Mouse (Mus musculus) lung, embryonic 16.5 days (tissue): ENCODE measurements around the gene Lsm4. TPM values are rescaled to one million over a fixed set of nuclear protein-coding genes. Genes with fewer than 3 reads are reported as not detected.

Experiments used
- ATAC-seq: fragments of 200-750 bp; cut with Nextera tagmentation; 2 replicates; pipeline ENCODE4 v1.8.0; 2017; ENCODE audit warnings: low read depth, mild to moderate bottlenecking, moderate library complexity
- H3K27ac ChIP-seq: fragments of 300-500 bp; sonication (generic); 2 replicates; pipeline ENCODE4 v1.5.1; 2014; ENCODE audit warnings: mild to moderate bottlenecking, control low read depth, low read length
- H3K27me3 ChIP-seq: fragments of 300-500 bp; sonication (generic); 2 replicates; pipeline ENCODE4 v1.6.1; 2014; ENCODE audit warnings: low read depth, low read length, mixed read lengths; ENCODE audit not compliant: control insufficient read depth, insufficient read depth
- H3K36me3 ChIP-seq: fragments of 300-500 bp; sonication (generic); 2 replicates; pipeline ENCODE4 v1.6.1; 2014; ENCODE audit warnings: low read length; ENCODE audit not compliant: control insufficient read depth, insufficient read depth
- H3K4me1 ChIP-seq: fragments of 300-500 bp; sonication (generic); replicated peaks from 2 replicates; pipeline ENCODE4 v1.6.1; 2014; ENCODE audit warnings: low read length, mixed read lengths; ENCODE audit not compliant: control insufficient read depth, insufficient read depth
- H3K4me2 ChIP-seq: fragments of 300-500 bp; sonication (generic); 2 replicates; pipeline ENCODE4 v1.6.1; 2014; ENCODE audit warnings: low read depth, low read length, control low read depth
- H3K4me3 ChIP-seq: fragments of 300-500 bp; sonication (generic); 2 replicates; pipeline ENCODE4 v1.5.1; 2014; ENCODE audit warnings: mild to moderate bottlenecking, low read length, control low read depth
- H3K9ac ChIP-seq: fragments of 300-500 bp; sonication (generic); 2 replicates; pipeline ENCODE4 v1.6.1; 2014; ENCODE audit warnings: low read length, control low read depth
- H3K9me3 ChIP-seq: fragments of 300-500 bp; sonication (generic); 2 replicates; pipeline ENCODE4 v1.6.1; 2016; ENCODE audit warnings: low read length; ENCODE audit not compliant: control insufficient read depth
- WGBS: fragments of 180-500 bp; shearing (Covaris S2); extraction: QIAGEN DNeasy Blood & Tissue Kit; methylation state at CpG from one replicate; pipeline ENCODE4 v1.1.7; 2014; 5-methylcytosine and 5-hydroxymethylcytosine counted together
- polyA plus RNA-seq: library from polyadenylated mRNA; unstranded; fragments of >200 nt; fragmentation: Nextera tagmentation; extraction: Ambion mirVana; gene quantifications from 2 replicates; pipeline ENCODE4 v1.2.1, GENCODE M21; 2015

Gene Lsm4
- polyA plus RNA-seq, 1 experiment from 2014 or later, result 214 TPM

DNA sequence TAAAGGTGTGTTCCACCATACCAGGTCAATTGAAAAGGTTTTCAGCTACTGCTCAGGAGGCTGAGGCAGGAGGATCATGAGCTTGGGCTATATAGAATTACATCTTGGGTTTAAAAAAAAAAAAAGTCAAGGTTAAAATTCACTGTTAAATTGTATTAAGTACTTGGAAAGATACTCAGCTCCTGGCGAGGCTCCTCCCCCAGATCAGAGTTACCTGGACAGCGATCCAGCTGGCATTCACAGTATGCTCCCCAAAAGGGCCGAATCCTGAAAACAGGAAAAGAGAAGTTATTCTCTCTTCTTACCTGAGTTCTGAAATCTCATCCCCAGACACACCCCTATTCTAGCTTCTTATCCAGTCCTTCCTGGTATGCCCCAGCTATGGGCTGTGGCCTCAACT lies 15.8 kb upstream of the Lsm4 start:
- Histone ChIP-seq H3K4me3 (no peak overlapping the region), H3K4me1 (peaks cover 13% of the 10 kb centered on the region), H3K27ac (no peak overlapping the region), H3K9me3 (no peaks in the 10 kb centered on the region), H3K4me2 (no peak overlapping the region), H3K36me3 (peaks cover 22% of the 10 kb centered on the region), H3K27me3 (no peaks in the 10 kb centered on the region), H3K9ac (no peak overlapping the region)
- no peak for ATAC-seq
- WGBS, result 91% methylated on average over 3 of the region's 3 CpGs

GRCm38 (mm10) chr8:70657739-70658138 lies 15.3 kb upstream of the Lsm4 start:
- WGBS, result 85% methylated on average over 2 of the region's 2 CpGs
- Histone ChIP-seq H3K9me3 (no peaks in the 10 kb centered on the region), H3K4me2 (no peak overlapping the region), H3K4me3 (no peak overlapping the region), H3K27ac (no peak overlapping the region), H3K9ac (no peak overlapping the region), H3K4me1 (peaks cover 13% of the 10 kb centered on the region), H3K27me3 (no peaks in the 10 kb centered on the region), H3K36me3 (peaks cover 19% of the 10 kb centered on the region)
- no peak for ATAC-seq

GRCm38 (mm10) chr8:70658897-70659603 lies 14.0 kb upstream of the Lsm4 start:
- WGBS, result under 1% methylated on average over 31 of the region's 31 CpGs
- Histone ChIP-seq H3K27ac (peak overlapping the region; percentile 86), H3K4me2 (peak overlapping the region; percentile 89), H3K27me3 (no peaks in the 10 kb centered on the region), H3K9me3 (no peaks in the 10 kb centered on the region), H3K36me3 (peaks cover 19% of the 10 kb centered on the region), H3K4me1 (peaks cover 13% of the 10 kb centered on the region), H3K4me3 (peak overlapping the region; percentile 82), H3K9ac (peak overlapping the region; percentile 92)
- peak; percentile 32 for ATAC-seq

DNA sequence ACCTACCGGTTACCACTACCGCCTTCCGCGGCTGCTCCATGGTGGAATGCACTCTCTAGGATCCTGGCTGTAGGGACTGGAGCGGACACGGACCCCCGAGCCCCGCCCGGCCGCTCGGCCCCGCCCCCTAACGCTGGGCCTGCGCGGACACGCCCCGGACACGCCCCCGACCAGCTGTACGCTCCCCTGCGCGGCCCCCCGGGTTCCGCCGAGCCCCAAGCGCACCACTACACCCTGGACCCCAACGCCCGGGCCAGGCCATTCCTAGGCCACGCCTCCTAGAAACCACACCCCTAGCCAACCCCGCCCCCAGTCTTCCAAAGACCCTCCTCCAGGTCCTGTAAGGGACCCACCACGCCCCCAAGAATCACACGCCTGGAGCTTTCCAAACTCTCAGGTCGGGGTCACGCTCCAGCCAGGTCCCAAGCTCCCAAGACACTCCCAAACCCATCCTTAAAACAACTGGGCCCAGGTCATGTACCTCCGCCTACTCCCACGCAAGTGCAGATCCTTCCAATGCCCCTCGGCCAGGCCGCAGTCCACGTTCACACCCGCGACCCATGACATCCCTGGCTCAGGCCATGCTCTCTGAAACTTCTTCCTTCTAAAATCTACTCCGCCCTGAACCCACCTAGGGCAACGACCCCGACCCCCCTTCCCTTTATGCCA lies 13.3 kb upstream of the Lsm4 start:
- H3K4me3 ChIP-seq, result peak overlapping the region; percentile 82
- ATAC-seq, result peak; percentile 97
- H3K27me3 ChIP-seq, result no peaks in the 10 kb centered on the region
- peak overlapping the region; percentile 89 for H3K4me2 ChIP-seq
- peak overlapping the region; percentile 92 for H3K9ac ChIP-seq
- peaks cover 15% of the 10 kb centered on the region for H3K36me3 ChIP-seq
- no peaks in the 10 kb centered on the region for H3K9me3 ChIP-seq
- H3K4me1 ChIP-seq, result peaks cover 13% of the 10 kb centered on the region
- under 1% methylated on average over 44 of the region's 44 CpGs for WGBS
- H3K27ac ChIP-seq, result peak overlapping the region; percentile 86

GRCm38 (mm10) chr8:70660273-70660725 lies 12.7 kb upstream of the Lsm4 start, which contains the start of gene Pgpep1:
Pgpep1 (minus strand) TSS chr8:70660388.
- peak; percentile 75 for ATAC-seq
- Histone ChIP-seq H3K4me2 (peak within 1 kb of the TSS; percentile 89), H3K4me1 (peaks cover 13% of the 10 kb centered on the region), H3K9me3 (no peaks in the 10 kb centered on the region), H3K27ac (peak within 1 kb of the TSS; percentile 86), H3K27me3 (no peaks in the 10 kb centered on the region), H3K4me3 (peak within 1 kb of the TSS; percentile 82), H3K36me3 (peaks cover 12% of the 10 kb centered on the region), H3K9ac (peak within 1 kb of the TSS; percentile 92)
- 4% methylated on average over 14 of the region's 14 CpGs for WGBS

GRCm38 (mm10) chr8:70663691-70664090 lies 9.4 kb upstream of the Lsm4 start:
- no peaks in the 10 kb centered on the region for H3K27me3 ChIP-seq
- no peaks in the 10 kb centered on the region for H3K9me3 ChIP-seq
- no peaks in the 10 kb centered on the region for H3K36me3 ChIP-seq
- peaks cover 3% of the 10 kb centered on the region for H3K4me1 ChIP-seq
- H3K9ac ChIP-seq, result no peak overlapping the region
- no peak overlapping the region for H3K4me3 ChIP-seq
- no peak overlapping the region for H3K4me2 ChIP-seq
- 45% methylated on average over 4 of the region's 4 CpGs for WGBS
- no peak for ATAC-seq
- H3K27ac ChIP-seq, result no peak overlapping the region

GRCm38 (mm10) chr8:70664631-70665030 lies 8.4 kb upstream of the Lsm4 start:
- Histone ChIP-seq H3K4me2 (no peak overlapping the region), H3K36me3 (no peaks in the 10 kb centered on the region), H3K9ac (no peak overlapping the region), H3K9me3 (no peaks in the 10 kb centered on the region), H3K27ac (no peak overlapping the region), H3K27me3 (no peaks in the 10 kb centered on the region), H3K4me1 (no peaks in the 10 kb centered on the region; the same call in 1 of the 2 replicates), H3K4me3 (no peak overlapping the region)
- no peak for ATAC-seq
- 77% methylated on average over 3 of the region's 3 CpGs for WGBS

DNA sequence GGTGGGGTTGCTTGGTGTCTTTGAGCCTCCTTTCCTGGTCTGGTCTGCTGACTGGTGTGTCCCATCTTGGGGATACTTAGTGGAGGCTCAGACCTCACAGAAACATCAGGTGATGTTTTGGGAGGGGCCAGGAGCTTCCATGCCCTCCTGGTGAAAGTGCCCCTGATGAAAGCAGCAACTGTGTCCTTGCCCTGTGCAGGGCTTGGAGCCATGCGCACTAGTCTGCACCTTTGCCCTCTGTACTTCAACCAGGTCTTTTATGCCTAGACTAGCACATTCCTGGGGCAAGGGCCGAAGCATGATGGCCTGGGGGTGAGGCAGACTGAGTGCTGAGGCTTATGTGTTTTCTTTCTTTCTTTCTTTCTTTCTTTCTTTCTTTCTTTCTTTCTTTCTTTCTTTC lies 7.4 kb upstream of the Lsm4 start:
- Histone ChIP-seq H3K9me3 (no peaks in the 10 kb centered on the region), H3K27ac (no peak overlapping the region), H3K36me3 (no peaks in the 10 kb centered on the region), H3K4me2 (no peak overlapping the region), H3K4me3 (no peak overlapping the region), H3K4me1 (no peaks in the 10 kb centered on the region; the same call in 1 of the 2 replicates), H3K27me3 (no peaks in the 10 kb centered on the region), H3K9ac (no peak overlapping the region)
- 60% methylated on average over 2 of the region's 2 CpGs for WGBS
- no peak for ATAC-seq

GRCm38 (mm10) chr8:70667071-70667470 lies 6.0 kb upstream of the Lsm4 start:
- ATAC-seq, result no peak

More at GRCm38 (mm10) chr8:70667071-70667470, 6.0 kb upstream of the Lsm4 start:
- no peak overlapping the region for H3K4me2 ChIP-seq
- no peaks in the 10 kb centered on the region for H3K9me3 ChIP-seq
- H3K4me3 ChIP-seq, result no peak overlapping the region
- no peak overlapping the region for H3K9ac ChIP-seq
- no peaks in the 10 kb centered on the region for H3K4me1 ChIP-seq
- H3K36me3 ChIP-seq, result no peaks in the 10 kb centered on the region
- H3K27me3 ChIP-seq, result no peaks in the 10 kb centered on the region
- WGBS, result 53% methylated on average over 5 of the region's 5 CpGs
- no peak overlapping the region for H3K27ac ChIP-seq
